Mouse (Mus musculus) liver, embryonic 14 days (tissue): ENCODE data around the gene Cish. TPM values are rescaled to one million over a fixed set of nuclear protein-coding genes. Genes with fewer than 3 reads are reported as not detected.

Experiments
- polyA plus RNA-seq: library from polyadenylated mRNA; depleted of rRNA; stranded (reverse); fragments of >200 nt; gene quantifications from 2 replicates; pipeline ENCODE4 v1.2.3, GENCODE M21; 2012; rRNA removed

Cish gene
- polyA plus RNA-seq: 3.0 and 3.6 TPM in 2 replicates

GRCm38 (mm10) chr9:107296016-107296040, at the start of gene Cish:
TSS of gene Cish (plus strand) at chr9:107296026.

GRCm38 (mm10) chr9:107289211-107290076, 6.4 kb upstream of the Cish start, which contains the start of gene Mapkapk3:
TSS of gene Mapkapk3 (minus strand) at chr9:107289877.

GRCm38 (mm10) chr9:107338172-107338883, 42.5 kb downstream of the Cish start, which contains the start of gene Hemk1:
TSS of gene Hemk1 (minus strand) at chr9:107338350.

GRCm38 (mm10) chr9:107340267-107340859, 44.5 kb downstream of the Cish start, which contains the start of gene 6430571L13Rik:
TSS of gene 6430571L13Rik (plus strand) at chr9:107340602.

Other genes with a start within 250 kb of the Cish start
- 0.01 TPM in 2 replicates for gene Dock3, start 64.1 kb upstream of the Cish start, polyA plus RNA-seq
- 5.5 and 6.6 TPM in 2 replicates for gene Mapkapk3, start 6.1 kb upstream of the Cish start, polyA plus RNA-seq
- 2.7 and 3.2 TPM in 2 replicates for gene Hemk1, start 42.3 kb downstream of the Cish start, polyA plus RNA-seq
- 0.07 and 0.10 TPM in 2 replicates for gene 6430571L13Rik, start 44.6 kb downstream of the Cish start, polyA plus RNA-seq
- 0.02 and 0.03 TPM in 2 replicates for gene Cacna2d2, start 103.6 kb downstream of the Cish start, polyA plus RNA-seq
- gene Tmem115, start 237.9 kb downstream of the Cish start, polyA plus RNA-seq: 6.5 and 7.8 TPM in 2 replicates
- 9.6 and 9.8 TPM in 2 replicates for gene Cyb561d2, start 246.2 kb downstream of the Cish start, polyA plus RNA-seq
- gene Nprl2, start 246.2 kb downstream of the Cish start, polyA plus RNA-seq: 9.9 and 10.8 TPM in 2 replicates